Mouse (Mus musculus): ENCODE measurements around the gene Cnksr1. TPM values are rescaled to one million over a fixed set of nuclear protein-coding genes. Genes with fewer than 3 reads are reported as not detected.

Gene Cnksr1
- total RNA-seq, 4 experiments from 2014 or later: 48.7 to 66.3 (median 61.7) TPM

GRCm38 (mm10) chr4:134252911-134253721 is 14.9 kb upstream of the Cnksr1 start:
- DNase-seq (ENCODE audit: low spot score in 2 of 2): no peak

- DNase-seq (ENCODE audit: low spot score in 2 of 2): no peak
These were observed 14.1 kb upstream of the Cnksr1 start for GRCm38 (mm10) chr4:134252131-134252910.

- no peak for DNase-seq (ENCODE audit: low spot score in 2 of 2)
These were observed 13.3 kb upstream of the Cnksr1 start for GRCm38 (mm10) chr4:134251241-134252130.

- DNase-seq (ENCODE audit: low spot score in 2 of 2): no peak
These were observed 12.7 kb upstream of the Cnksr1 start for GRCm38 (mm10) chr4:134250930-134251240.

- no peak for DNase-seq (ENCODE audit: low spot score in 2 of 2)
These were observed 12.1 kb upstream of the Cnksr1 start for GRCm38 (mm10) chr4:134250116-134250929.

- DNase-seq (ENCODE audit: low spot score in 2 of 2): peak in 1 of 2 experiments; percentile 56
These were observed 11.5 kb upstream of the Cnksr1 start for GRCm38 (mm10) chr4:134249651-134250050.

GRCm38 (mm10) chr4:134246719-134247258 is 8.6 kb upstream of the Cnksr1 start, which contains the start of gene Gm30191:
Gene Gm30191, plus strand, starts transcription at chr4:134246935.
- DNase-seq (ENCODE audit: low spot score in 2 of 2): no peak

GRCm38 (mm10) chr4:134246256-134246655 is 8.1 kb upstream of the Cnksr1 start:
- DNase-seq (ENCODE audit: low spot score in 2 of 2): no peak

GRCm38 (mm10) chr4:134245148-134245843 is 7.1 kb upstream of the Cnksr1 start, which contains the start of gene Zfp593:
Gene Zfp593, minus strand, starts transcription at chr4:134245592.
- peak; percentile 89 to 91 for DNase-seq (ENCODE audit: low spot score in 2 of 2)

- peak in 1 of 2 experiments; percentile 34 for DNase-seq (ENCODE audit: low spot score in 2 of 2)
These were observed 5.5 kb upstream of the Cnksr1 start, which contains the start of gene E130218I03Rik for GRCm38 (mm10) chr4:134243516-134244250. Gene E130218I03Rik, plus strand, starts transcription at chr4:134243662.

GRCm38 (mm10) chr4:134238686-134239085 is 487 bp upstream of the Cnksr1 start:
- no peak for DNase-seq (ENCODE audit: low spot score in 2 of 2)

GRCm38 (mm10) chr4:134237582-134238278 is 469 bp downstream of the Cnksr1 start:
- peak; percentile 63 to 71 for DNase-seq (ENCODE audit: low spot score in 2 of 2)

- DNase-seq (ENCODE audit: low spot score in 2 of 2): peak; percentile 61 to 76
These were observed 3.3 kb downstream of the Cnksr1 start for GRCm38 (mm10) chr4:134234876-134235275.

- no peak for DNase-seq (ENCODE audit: low spot score in 2 of 2)
These were observed 7.8 kb downstream of the Cnksr1 start for GRCm38 (mm10) chr4:134230431-134230830.

- no peak for DNase-seq (ENCODE audit: low spot score in 2 of 2)
These were observed 11.0 kb downstream of the Cnksr1 start, which contains the start of gene Catsper4 for GRCm38 (mm10) chr4:134227194-134227593. Gene Catsper4, minus strand, starts transcription at chr4:134227383.

- DNase-seq (ENCODE audit: low spot score in 2 of 2): no peak
These were observed 15.2 kb downstream of the Cnksr1 start for GRCm38 (mm10) chr4:134222793-134223600.

GRCm38 (mm10) chr4:134206488-134207053 is 31.6 kb downstream of the Cnksr1 start:
- DNase-seq (ENCODE audit: low spot score in 2 of 2): no peak
